ENCODE assay signal across 9 mouse cellular contexts in genomic region chr7:87110312-87110984, GRCm38 (mm10).
DNase-seq lines count a peak whose midpoint lies in the region; ATAC-seq lines count a peak whose summit lies in the region.
"Had no signal": no experiment of that assay in that cellular context is flagged by ENCODE, and none has a peak within 500 bp of the region (broad histone marks: within the 10 kb centered on the region; RNA-seq: fewer than 3 reads in every experiment).

No protein-coding gene starts in this region.

- H3K27ac ChIP-seq in hindbrain, embryonic 16.5 days (ENCODE audit: low read depth, low read length), result no peak overlapping the region
- H3K27ac ChIP-seq in midbrain, embryonic 10.5 days (replicated peaks), result peak overlapping the region; percentile 57
- H3K27ac ChIP-seq: limb, embryonic 15.5 days had no signal

- ATAC-seq in frontal cortex, adult (ENCODE audit: low TSS enrichment), result peak; percentile 55; the same call in 1 of the 2 replicates
- peak; percentile 89 for ATAC-seq in hindbrain, embryonic 16.5 days
- no peak for ATAC-seq in erythroid progenitor cell, adult 5-6 weeks (replicated peaks; ENCODE audit: low FRiP score, poor library complexity, severe bottlenecking)

- H3K4me2 ChIP-seq in hindbrain, embryonic 16.5 days (ENCODE audit: low read length), result peak overlapping the region; percentile 36
- H3K4me2 ChIP-seq: limb, embryonic 15.5 days had no signal

- no peaks in the 10 kb centered on the region for H3K9me3 ChIP-seq in hindbrain, embryonic 16.5 days (ENCODE audit: control insufficient read depth, low read length)
- H3K9me3 ChIP-seq in midbrain, embryonic 10.5 days (replicated peaks), result no peaks in the 10 kb centered on the region
- H3K9me3 ChIP-seq: limb, embryonic 15.5 days had no signal

- WGBS in hindbrain, embryonic 16.5 days, result 31% methylated on average over 3 of the region's 3 CpGs
- WGBS in midbrain, embryonic 10.5 days, result 37% methylated on average over 3 of the region's 3 CpGs

- no peak overlapping the region for H3K4me3 ChIP-seq in hindbrain, embryonic 16.5 days (ENCODE audit: low read length)
- no peak overlapping the region for H3K4me3 ChIP-seq in midbrain, embryonic 10.5 days
- H3K4me3 ChIP-seq: limb, embryonic 15.5 days had no signal

- 0 out of 2 replicates have a peak, but pooled peaks cover 2% of the 10 kb centered on the region for H3K4me1 ChIP-seq in hindbrain, embryonic 16.5 days (ENCODE audit: control insufficient read depth, insufficient read depth, low read depth, low read length)
- no peaks in the 10 kb centered on the region for H3K4me1 ChIP-seq in midbrain, embryonic 10.5 days
- H3K4me1 ChIP-seq: limb, embryonic 15.5 days had no signal

- H3K27me3 ChIP-seq in hindbrain, embryonic 16.5 days (replicated peaks; ENCODE audit: control insufficient read depth, insufficient read depth, low read length), result no peaks in the 10 kb centered on the region
- no peaks in the 10 kb centered on the region for H3K27me3 ChIP-seq in midbrain, embryonic 10.5 days (ENCODE audit: low read depth, poor library complexity, severe bottlenecking)
- H3K27me3 ChIP-seq: limb, embryonic 15.5 days had no signal

- no peaks in the 10 kb centered on the region for H3K36me3 ChIP-seq in hindbrain, embryonic 16.5 days (ENCODE audit: control insufficient read depth, insufficient read depth, low read length)
- no peaks in the 10 kb centered on the region for H3K36me3 ChIP-seq in midbrain, embryonic 10.5 days
- H3K36me3 ChIP-seq: limb, embryonic 15.5 days had no signal

- DNase-seq in frontal cortex, postnatal 25 days (ENCODE audit: low spot score in 2 of 2), result no peak
- DNase-seq in A20 (ENCODE audit: low read depth, low spot score), result peak; percentile 32
- DNase-seq in embryo, embryonic 10.5 days (ENCODE audit: low spot score), result peak; percentile 77
- no peak for DNase-seq in midbrain, embryonic 10.5 days (ENCODE audit: low spot score)
- no peak for DNase-seq in spleen, postnatal 4 days (ENCODE audit: low spot score in 2 of 2)

- no peak overlapping the region for H3K9ac ChIP-seq in hindbrain, embryonic 16.5 days (ENCODE audit: low read depth, low read length)
- H3K9ac ChIP-seq: limb, embryonic 15.5 days had no signal

Comparison
In these comparisons a context has a peak if more than half of its experiments do, and no peak if none do; other contexts are left out.
1. DNase-seq: peak in A20 (single experiment) and embryo, embryonic 10.5 days (single experiment); none in frontal cortex, postnatal 25 days (0 of 2), midbrain, embryonic 10.5 days (single experiment) and spleen, postnatal 4 days (0 of 2).